Mouse (Mus musculus) lung, adult 2 months (tissue): ENCODE measurements around the gene Pfn3.

Experiments used
- CTCF ChIP-seq: fragments of 200-500 bp; IDR thresholded peaks from 2 replicates; pipeline ENCODE4 v1.5.1; 2011; ENCODE audit warnings: mild to moderate bottlenecking, low read length, control low read depth; ENCODE audit not compliant: insufficient read depth
- POLR2A ChIP-seq: fragments of 200-500 bp; IDR thresholded peaks from 2 replicates; pipeline ENCODE4 v1.6.1; 2011; ENCODE audit warnings: low read depth, mild to moderate bottlenecking, control low read depth, low read length, borderline replicate concordance; ENCODE audit errors: extremely low read depth

GRCm38 (mm10) chr13:55370234-55370633 lies 44.8 kb downstream of the Pfn3 start:
- TF ChIP-seq CTCF (no peak), POLR2A (no peak)
